Mouse (Mus musculus): ENCODE measurements around the gene Pkdcc.

Gene Pkdcc

DNA sequence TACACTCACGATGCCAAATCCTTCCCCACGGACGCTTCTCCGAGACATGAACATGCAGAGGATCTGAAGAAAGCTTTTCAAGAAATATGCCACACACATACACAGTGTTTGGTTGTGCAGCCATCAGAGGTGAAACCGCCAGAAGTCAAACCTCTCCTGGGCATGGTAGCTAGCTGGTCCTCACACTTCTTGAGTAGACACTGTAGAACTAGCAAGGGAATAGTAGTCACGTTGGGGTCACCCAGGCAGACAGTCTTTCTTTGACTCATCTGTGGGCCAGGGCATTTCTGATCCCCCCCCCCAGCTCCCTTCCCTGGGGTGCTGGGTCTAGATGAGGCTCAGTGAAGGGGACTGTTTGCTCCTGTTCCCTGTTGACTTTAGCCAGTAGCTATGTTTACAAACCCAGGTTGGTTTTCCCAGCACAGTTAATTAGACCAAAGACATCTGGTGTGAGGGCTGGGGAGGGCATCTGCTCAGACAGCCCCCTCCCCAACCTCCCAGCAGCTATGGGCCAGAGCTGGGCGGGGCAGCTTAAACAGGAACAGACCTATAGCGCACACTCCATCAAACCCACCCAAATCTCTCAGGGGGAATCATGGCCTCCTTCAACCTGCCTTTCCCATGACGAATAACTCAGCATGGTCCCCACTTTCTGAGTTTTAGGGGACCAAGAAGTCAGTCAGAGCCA is 1.7 kb upstream of the Pkdcc start:
- no peak for DNase-seq (ENCODE audit: low read depth)

DNA sequence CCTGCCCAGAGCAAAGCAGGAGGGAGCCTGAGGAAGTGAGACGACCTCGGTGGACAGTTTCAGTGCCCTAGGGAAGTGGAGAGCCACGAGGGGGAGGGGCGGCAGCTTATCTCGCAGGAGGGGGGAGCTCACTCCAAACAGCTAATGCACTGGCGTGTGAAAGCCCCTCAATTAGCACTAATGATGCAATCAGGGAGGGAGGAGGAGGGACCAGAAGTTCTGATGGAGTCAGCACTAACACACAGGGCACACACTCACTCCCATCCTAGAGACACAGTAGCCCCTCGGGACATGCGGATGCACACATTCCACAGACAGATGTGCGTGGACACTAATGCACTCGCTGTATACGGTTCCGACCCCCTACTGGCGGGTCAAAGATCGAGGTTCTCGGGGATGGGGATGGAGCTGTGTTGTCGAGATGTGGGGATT is 915 bp upstream of the Pkdcc start:
- peak; percentile 6 for DNase-seq (ENCODE audit: low read depth)

DNA sequence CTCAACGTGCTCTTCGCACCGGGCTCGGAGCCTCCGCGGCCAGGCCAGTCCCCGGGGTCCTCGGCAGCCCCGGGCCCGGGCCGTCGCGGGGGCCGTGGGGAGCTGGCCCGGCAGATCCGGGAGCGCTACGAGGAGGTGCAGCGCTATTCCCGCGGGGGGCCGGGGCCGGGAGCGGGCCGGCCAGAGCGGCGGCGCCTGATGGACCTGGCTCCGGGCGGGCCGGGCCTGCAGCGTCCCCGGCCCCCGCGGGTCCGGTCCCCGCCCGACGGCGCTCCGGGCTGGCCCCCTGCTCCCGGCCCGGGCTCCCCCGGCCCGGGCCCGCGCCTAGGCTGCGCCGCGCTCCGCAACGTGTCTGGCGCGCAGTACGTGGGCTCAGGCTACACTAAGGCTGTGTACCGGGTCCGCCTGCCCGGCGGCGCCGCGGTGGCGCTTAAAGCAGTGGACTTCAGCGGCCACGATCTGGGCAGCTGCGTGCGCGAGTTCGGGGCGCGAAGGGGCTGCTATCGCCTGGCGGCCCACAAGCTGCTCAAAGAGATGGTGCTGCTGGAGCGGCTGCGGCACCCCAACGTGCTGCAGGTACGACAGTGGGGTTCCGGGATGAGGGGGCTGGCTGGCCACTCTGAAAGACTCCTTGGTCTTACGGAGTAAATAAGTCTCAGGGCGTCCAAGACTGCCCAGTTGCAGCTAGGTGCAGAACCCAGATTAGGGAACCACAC is 595 bp downstream of the Pkdcc start:
- DNase-seq (ENCODE audit: low read depth): no peak

DNA sequence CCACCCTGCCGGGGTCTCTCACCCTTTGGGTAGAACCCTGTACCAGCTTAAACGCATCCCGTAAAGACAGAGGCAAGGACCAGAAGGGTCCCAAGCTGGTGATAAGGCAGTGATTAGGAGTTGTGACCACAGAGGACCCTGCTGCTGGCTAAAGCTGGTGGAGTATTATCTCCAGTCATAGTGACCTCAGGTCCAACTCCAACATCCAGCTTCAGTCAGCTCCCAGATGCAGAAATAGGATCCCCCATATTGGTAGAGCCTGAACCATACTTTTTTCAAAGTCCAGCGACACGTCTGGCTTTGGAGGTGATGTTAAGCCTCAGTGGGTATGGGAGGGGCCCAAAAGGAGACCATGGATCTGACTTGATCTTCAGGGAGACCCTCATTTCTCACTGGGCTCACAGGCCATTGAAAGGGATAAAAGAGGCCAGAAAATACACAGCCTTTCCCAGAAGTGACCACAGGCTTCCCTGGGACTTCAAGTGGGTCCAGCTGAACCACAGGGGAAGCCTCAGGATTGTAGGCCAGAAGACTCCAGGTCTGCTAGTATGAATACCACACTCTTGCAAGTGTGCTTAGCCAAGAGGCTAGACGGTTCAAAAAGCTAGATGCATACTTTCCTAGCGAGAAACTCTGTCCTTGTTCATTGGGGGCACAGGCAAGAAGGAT is 1.3 kb downstream of the Pkdcc start:
- no peak for DNase-seq (ENCODE audit: low read depth)

DNA sequence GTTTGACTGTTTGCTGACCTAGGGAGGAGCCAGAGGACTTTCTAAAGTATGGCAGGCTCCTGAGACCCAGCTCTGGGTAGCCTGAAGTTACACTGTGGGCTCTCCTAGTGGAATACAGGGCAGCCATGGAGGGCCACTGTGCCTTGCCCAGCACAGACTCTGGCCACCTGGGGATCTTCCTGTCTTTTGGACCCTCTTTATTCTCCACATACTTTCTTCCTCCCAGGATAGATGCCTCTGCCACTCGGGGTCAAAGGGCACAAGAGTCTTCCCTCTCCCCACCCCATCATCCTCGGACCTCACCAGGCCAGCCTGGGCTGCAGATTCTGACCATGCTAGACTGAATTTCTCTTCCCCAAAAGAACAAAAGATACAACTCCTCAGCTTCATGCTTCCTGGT is 3.1 kb downstream of the Pkdcc start:
- no peak for DNase-seq (ENCODE audit: low read depth)

DNA sequence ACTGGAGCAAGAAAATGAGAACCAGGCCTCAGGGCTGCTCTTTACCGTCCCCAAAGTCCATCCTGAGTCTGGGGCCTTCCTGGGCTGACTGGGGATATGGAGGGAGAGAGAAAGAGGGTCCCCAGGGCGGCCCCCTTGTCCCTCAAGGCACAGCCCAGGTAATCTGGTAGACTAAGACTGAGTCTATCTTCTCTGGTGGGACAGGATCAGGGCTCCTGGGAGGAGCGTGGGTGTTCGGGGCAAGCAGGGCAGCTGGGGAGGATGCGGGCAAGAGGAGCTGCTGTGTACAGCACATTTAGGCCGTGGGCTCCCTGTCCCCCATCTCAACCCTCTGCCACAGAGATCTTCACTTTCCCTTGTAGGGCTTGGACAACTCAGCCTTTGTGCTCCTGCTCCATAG is 3.6 kb downstream of the Pkdcc start:
- no peak for DNase-seq (ENCODE audit: low read depth)

DNA sequence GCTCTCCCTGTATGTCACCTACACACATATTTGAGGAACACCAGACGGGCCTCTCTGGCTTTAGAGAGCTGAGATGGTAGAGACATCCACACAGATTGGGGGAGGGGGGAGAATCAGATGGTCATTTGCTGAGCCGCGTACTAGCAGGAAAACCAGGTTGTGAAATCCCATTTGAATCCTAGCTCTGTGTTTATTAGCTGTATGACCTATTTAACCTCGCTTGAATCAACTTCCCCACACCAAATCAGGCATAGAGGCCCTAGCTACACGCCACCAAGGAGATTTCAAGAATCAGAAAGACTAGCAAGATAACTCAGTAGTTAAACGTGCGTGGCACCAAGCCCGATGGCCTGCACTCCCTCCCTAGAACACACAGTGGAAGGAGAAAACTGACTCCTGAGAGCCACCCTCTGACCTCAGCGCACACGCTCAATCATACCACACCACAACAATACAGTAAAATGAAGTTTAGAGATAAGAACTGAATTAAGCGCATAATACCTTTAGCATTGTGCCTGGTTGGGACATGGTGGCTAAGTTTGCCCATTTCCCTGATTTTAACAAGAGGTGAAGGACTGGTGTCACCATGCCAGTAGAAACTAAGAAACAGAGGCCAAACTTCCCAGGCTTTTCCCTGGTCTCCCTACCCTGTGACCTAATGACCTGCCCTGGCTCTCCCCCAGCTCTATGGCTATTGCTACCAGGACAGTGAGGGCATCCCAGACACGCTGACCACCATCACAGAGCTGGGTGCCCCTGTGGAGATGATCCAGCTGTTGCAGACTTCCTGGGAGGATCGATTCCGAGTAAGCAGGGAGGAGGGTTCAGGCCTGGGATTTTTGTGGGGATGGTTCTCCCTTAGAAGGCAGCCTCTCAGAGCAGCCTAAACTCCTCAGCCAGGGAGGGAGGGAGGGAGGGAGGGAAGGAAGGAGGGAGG is 4.5 kb downstream of the Pkdcc start:
- DNase-seq (ENCODE audit: low read depth): no peak

DNA sequence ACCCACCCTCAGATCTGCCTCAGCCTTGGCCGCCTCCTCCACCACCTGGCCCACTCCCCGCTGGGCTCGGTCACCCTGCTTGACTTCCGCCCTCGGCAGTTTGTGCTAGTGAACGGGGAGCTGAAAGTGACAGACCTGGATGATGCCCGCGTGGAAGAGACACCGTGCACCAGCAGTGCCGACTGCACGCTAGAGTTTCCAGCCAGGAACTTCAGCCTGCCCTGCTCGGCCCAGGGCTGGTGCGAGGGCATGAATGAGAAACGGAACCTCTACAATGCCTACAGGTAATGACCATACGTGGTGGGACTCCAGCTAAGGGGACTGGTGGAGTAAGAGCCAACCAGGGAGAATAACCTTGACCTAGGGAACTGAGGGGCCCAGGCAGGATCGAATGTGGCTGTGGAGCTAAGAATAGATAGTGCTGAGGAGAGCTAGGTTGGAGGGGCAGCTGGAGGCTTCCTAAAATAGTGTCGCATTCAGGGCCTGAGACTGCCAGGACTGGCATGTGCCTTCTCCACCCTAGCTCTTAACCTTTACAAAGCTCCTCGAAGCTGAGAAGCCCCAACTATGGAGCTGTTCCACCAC is 6.0 kb downstream of the Pkdcc start:
- DNase-seq (ENCODE audit: low read depth): no peak

DNA sequence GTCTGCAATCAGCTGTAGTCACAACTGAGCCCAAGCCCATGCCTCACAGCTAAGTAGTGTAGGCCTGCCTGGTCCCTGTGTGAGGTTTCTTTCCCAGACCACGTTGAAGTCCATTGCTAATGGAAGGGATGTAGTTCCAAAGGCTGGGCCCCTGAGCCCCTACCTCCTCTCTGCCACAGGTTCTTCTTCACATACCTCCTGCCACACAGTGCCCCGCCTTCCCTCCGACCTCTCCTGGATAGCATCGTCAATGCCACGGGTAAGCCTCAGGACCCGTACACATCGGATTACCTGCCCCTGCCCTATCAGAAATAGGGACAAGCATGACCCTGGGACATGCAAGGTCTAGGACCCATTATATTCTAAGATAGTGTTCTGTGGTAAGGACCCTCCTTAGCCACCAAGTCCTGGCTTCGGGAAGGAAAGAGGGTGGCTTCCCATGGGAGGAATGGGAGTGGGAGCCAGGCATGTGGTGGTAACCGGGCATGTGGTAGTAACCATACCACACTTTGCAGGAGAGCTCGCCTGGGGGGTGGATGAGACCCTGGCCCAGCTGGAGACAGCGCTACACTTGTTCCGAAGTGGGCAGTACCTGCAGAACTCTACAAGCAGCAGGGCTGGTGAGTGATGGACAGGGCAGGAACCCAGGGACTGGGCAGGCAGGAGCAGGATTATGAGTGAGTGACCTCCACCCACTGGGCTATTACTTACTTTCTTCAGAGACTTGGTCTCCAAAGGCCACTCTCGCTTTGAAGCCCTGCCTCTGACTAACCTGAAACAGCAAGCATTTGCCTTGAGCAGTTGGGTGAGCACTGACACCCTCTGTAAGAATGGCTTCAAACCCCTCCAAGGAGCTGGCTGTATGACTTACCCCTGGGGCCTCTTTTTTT is 6.8 kb downstream of the Pkdcc start:
- no peak for DNase-seq (ENCODE audit: low read depth)

DNA sequence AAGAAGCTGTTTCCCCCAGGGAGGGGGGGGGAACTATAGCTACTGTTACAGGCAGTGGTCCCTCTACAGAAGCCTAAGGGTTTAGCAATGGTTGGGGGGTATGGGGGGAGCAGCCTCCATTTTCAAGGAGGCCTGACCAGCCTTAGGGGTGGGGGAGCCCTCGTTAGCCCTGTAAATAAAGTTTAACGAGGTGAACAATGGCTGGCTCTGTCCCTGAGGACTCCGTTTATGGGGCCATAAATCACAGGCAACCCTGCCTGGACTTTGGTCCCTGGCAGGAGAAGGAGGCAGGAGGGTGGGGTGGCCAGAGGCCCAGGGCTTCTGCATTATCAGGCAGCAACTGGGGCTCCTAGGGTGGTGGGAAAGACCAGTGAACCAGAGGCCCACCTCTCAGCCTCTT is 7.6 kb downstream of the Pkdcc start:
- no peak for DNase-seq (ENCODE audit: low read depth)

DNA sequence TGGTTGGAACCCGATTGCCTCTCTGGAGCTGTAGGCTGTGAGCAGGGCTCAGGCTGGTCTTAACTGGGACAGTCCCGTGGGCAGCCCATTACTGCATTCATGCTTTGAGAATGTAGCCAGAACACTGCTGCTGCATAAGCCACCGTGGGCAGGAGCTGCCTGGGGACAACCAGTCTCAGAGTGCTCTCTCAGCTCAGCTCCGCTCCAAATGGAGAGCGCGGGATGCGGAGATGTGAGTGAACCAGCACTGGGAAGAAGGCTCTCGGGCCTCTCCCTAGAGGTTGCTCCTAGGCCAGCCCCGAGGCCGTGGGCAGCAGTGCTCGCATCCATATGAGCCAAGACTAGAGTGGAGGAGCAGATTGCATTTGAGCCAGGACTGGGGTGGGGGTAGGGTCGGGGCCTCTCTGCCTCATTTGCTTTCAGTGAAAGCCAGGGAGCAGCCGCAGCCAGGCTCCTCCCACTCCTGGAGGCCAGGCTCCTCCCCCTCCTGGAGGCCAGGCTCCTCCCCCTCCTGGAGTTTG is 9.4 kb downstream of the Pkdcc start:
- DNase-seq (ENCODE audit: low read depth): no peak

DNA sequence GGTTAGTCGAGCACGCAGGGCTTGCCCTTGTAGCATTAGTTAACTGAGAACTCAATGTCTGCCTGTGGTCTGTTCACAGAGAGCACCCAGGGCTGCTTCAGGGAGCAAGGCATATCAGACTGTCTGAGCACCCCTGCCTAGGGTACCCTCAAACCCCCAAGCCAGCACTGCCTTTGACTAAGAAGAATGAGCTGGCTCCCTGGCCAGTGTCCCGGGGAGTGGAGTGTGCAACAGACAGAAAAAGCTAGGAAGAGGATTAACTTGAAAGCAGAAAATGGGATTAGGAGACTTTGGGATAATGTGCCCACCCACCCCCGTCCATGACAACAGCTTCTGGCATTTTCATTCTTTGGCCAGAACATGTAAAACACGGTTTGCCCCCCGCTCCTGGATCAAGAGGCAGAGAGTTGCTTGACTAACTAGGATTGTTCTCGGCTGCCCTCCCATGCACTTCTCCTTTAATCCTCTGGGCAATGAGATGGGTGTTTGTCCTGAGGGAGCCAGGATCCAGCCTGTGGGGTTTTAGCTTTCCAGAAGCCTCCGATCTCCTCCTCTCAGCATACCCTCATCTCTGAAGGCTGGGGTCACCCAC is 11.4 kb downstream of the Pkdcc start:
- DNase-seq (ENCODE audit: low read depth): no peak

DNA sequence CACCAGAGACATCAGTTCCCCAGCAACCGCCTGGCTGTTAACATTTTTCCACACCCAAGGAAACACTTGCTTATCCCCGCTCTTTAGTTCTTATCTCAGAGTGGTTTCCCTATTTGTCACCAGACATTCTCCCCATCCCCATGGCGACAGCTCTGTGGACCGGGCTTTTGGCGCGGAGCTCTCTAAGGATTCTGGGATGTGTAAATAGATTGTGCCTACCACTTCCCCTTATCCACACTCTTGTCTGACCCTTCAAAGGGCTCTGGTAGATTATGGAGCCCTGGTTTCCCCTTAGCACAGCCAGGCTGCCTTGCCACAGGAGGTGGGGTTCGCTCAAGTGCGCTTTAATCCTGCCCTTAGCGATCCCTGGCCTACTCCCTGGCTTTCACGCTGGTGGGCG is 16.3 kb downstream of the Pkdcc start:
- DNase-seq (ENCODE audit: low read depth): no peak

DNA sequence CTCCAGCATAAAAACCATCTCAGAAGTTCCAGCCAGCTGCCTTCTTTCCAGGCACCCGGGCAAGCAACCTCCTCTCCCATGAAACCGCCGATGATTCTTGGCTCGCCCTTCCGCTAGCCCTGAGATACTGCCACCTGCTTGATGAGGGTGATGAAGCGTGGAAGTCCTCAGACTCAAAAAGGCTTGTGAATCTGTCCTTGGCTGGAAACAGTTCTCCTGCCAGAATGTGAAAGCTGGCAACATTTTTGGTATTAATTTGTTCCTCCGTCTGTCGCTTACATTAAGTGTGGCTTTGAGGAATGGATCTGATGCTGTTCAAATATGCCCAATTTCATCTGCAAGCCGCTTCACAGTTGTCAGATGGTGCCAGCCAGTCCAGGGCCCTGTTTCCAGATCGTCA is 20.1 kb downstream of the Pkdcc start:
- no peak for DNase-seq (ENCODE audit: low read depth)

DNA sequence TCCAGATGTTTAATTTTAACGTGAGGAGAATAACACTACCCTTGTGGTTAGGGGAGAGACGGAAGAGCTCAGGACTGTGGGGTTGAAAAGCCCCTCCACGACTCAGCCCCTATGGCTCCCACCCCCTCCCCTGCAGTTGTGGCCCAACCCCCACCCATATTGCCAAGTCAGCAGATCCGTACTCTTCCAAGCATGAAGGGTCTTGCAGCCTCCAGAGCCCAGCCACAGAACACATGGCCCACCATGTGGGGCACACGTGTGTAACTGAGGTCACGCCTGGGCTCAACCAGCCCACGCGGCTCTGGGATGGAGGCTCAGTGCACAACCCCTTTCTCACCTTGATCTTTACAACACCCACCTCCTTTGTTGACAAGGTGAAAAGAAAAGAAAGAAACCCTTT is 21.1 kb downstream of the Pkdcc start:
- DNase-seq (ENCODE audit: low read depth): no peak

DNA sequence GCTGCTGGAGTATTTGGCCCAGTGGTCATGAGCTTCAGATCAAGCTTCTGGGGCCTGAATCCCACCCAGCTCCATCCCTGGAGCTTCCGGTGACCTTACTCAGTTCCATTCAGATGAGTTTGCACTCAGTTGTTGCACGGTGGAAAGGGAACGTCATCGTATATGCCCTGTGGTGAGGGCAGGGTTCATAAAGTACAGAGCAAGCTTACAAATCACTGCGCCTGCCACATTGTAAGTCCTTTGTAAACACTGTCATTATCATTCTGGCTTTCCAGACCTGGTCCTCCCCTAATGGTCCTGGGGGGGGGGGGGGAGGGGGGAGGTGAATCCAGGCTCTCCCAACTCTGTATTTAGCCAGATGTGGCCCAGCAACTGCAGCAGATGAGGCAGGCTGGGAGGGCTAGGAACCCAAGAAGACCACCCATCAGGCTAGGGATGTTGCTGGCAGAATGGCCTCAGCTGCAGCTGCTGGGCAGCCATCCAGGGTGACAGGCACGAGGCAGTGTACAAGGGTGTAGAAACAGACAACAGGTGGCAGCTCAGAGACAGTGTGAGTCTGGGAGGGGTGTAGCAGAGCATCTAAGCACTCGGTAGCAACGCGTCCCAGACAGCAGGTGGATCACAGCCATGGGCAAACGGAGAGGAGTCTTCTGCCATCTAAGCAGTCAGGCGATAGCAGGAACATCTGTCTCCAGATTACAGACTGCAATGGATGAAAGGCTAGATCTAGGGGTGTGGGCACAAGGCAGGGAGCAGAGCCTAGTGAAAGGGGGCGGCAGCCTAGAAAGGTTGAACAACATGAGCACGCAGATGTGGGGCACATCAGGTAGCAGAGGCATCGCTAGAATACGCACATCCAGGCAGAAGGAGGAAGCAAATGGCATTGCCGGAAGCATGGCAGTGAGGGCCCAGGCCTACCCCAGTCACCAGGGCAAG is 23.3 kb downstream of the Pkdcc start:
- DNase-seq (ENCODE audit: low read depth): no peak

DNA sequence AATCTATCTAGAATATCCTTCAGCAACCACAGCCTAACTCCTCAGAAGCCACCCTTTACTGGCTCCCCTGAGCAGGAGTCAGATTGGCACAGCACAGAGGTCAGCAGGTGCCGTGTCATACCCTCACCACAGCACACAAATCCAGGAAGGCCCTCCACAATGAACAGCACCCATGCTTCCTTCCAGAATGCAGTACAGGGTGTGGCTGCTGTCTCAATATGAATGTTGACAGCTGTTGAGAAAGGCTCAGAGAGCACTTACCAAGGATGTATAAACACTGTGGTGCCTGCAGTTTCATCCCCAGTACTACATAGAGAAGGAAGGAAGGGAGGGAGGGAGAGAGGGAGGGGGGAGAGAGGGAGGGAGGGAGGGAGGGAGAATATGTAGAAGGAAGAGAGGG is 29.4 kb downstream of the Pkdcc start:
- DNase-seq (ENCODE audit: low read depth): no peak

DNA sequence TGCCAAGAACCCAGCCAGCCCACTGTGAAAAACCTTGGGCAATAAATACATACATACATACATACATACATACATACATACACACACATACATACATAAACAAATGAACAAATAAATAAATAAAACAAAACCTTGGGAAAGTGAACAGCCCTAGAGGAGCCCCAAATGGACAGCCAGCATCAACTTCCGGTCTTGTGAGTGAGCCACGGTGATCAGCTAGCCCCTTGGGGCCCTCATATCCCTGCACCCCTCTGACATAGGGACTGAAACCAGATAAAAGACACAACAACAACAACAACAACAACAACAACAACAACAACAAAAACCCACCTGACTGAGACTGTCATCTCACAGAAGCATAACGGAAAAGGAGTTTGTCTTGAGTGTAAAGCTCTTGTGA is 30.4 kb downstream of the Pkdcc start:
- no peak for DNase-seq (ENCODE audit: low read depth)

DNA sequence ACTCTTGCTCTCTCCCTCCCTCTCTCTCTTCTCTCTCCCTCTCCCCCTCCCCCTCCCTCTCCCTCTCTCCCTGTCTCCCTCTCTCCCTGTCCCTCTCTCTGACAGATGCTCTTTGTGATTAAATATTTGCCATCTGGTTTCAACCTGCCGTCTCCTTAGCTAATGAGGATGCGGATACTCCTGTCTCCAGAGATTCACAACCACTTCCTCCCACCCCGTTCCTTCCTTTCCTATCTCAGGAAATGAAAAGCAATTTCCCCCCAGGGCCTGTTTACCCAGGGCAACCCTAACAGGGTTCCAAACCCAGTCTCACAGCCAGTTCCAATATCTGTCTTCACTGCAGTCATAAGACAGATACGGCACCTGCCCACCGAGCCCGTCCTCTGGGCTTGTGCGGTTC is 31.0 kb downstream of the Pkdcc start:
- DNase-seq (ENCODE audit: low read depth): no peak
